In genomic region chr12:84449887-84450286, GRCm38 (mm10) we compare ENCODE assay signal across 8 mouse cellular contexts. TPM values are rescaled to one million over a fixed set of nuclear protein-coding genes. Genes with fewer than 3 reads are reported as not detected.
DNase-seq lines count a peak whose midpoint lies in the region; ATAC-seq and TF ChIP-seq lines count a peak whose summit lies in the region.

No protein-coding gene starts in this region.

- no peak for ATAC-seq in embryonic facial prominence, embryonic 12.5 days (ENCODE audit: insufficient number of reproducible peaks, insufficient read depth, low FRiP score, low TSS enrichment)
- no peak for ATAC-seq in intestine, embryonic 15.5 days
- no peak for ATAC-seq in midbrain, embryonic 11.5 days (ENCODE audit: low FRiP score)

- intact Hi-C loops in heart, adult 2 months (cut with DNase I) = loop anchor here (1.0 to 10.0 kb wide), 3 partner anchors 41 to 315 kb away; partner anchors contain the start of genes Bbof1 and Entpd5
- intact Hi-C loops in heart, postnatal 36 days (cut with DNase I) = loop anchor here (2.0 to 5.0 kb wide), 3 partner anchors 33 to 163 kb away; partner anchors contain the start of genes Coq6, Fam161b, Ptgr2 and Rnf113a2

- H3K4me3 ChIP-seq in heart, adult 2 months = peak overlapping the region; percentile 91
- H3K4me3 ChIP-seq in embryonic facial prominence, embryonic 12.5 days = peak overlapping the region; percentile 90; the same call in 1 of the 2 replicates
- H3K4me3 ChIP-seq in intestine, embryonic 15.5 days (replicated peaks) = peak overlapping the region; percentile 70
- H3K4me3 ChIP-seq in midbrain, embryonic 11.5 days (ENCODE audit: low read depth, low read length) = no peak overlapping the region

- H3K79me2 ChIP-seq in heart, adult 2 months (replicated peaks; ENCODE audit: control insufficient read depth, insufficient read depth, low read length) = peaks cover 8% of the 10 kb centered on the region

- H3K4me1 ChIP-seq in heart, adult 2 months (ENCODE audit: control insufficient read depth, insufficient read depth, low read length) = peaks cover 2% of the 10 kb centered on the region
- peaks cover 17% of the 10 kb centered on the region for H3K4me1 ChIP-seq in embryonic facial prominence, embryonic 12.5 days
- peaks cover 4% of the 10 kb centered on the region; the same call in 1 of the 2 replicates for H3K4me1 ChIP-seq in intestine, embryonic 15.5 days (replicated peaks)
- peaks cover 11% of the 10 kb centered on the region for H3K4me1 ChIP-seq in midbrain, embryonic 11.5 days (ENCODE audit: control insufficient read depth, insufficient read depth, low read length)

- TF ChIP-seq POLR2A in heart, adult 2 months (IDR thresholded peaks at IDR 0.05; ENCODE audit: insufficient read depth, low read depth, low read length) = no peak

- no peaks in the 10 kb centered on the region for H3K9me3 ChIP-seq in embryonic facial prominence, embryonic 12.5 days
- H3K9me3 ChIP-seq in intestine, embryonic 15.5 days = no peaks in the 10 kb centered on the region
- H3K9me3 ChIP-seq in midbrain, embryonic 11.5 days (ENCODE audit: control insufficient read depth, low read length) = no peaks in the 10 kb centered on the region

- no peaks in the 10 kb centered on the region for H3K27me3 ChIP-seq in heart, adult 2 months (ENCODE audit: control insufficient read depth, insufficient read depth, low read length)
- H3K27me3 ChIP-seq in embryonic facial prominence, embryonic 12.5 days = 0 out of 2 replicates have a peak, but pooled peaks cover 3% of the 10 kb centered on the region
- no peaks in the 10 kb centered on the region for H3K27me3 ChIP-seq in intestine, embryonic 15.5 days (replicated peaks)
- H3K27me3 ChIP-seq in midbrain, embryonic 11.5 days (ENCODE audit: control insufficient read depth, insufficient read depth, low read length) = no peaks in the 10 kb centered on the region

- H3K9ac ChIP-seq in heart, adult 2 months (ENCODE audit: low read depth, low read length) = no peak overlapping the region; the same call in 1 of the 2 replicates
- H3K9ac ChIP-seq in embryonic facial prominence, embryonic 12.5 days = peak overlapping the region; percentile 50; the same call in 1 of the 2 replicates
- H3K9ac ChIP-seq in intestine, embryonic 15.5 days = peak overlapping the region; percentile 66
- peak overlapping the region; percentile 55; the same call in 1 of the 2 replicates for H3K9ac ChIP-seq in midbrain, embryonic 11.5 days (ENCODE audit: low read length)

- peak overlapping the region; percentile 98 for H3K27ac ChIP-seq in heart, adult 2 months
- H3K27ac ChIP-seq in embryonic facial prominence, embryonic 12.5 days = no peak overlapping the region
- no peak overlapping the region; the same call in 1 of the 2 replicates for H3K27ac ChIP-seq in intestine, embryonic 15.5 days
- no peak overlapping the region for H3K27ac ChIP-seq in midbrain, embryonic 11.5 days (ENCODE audit: low read depth, low read length)

- no peak for DNase-seq in heart, adult 2 months
- DNase-seq in heart, postnatal 36 days = no peak
- DNase-seq in midbrain, embryonic 11.5 days (ENCODE audit: low spot score, missing footprints) = no peak
- DNase-seq in T-cell, adult 2 months (ENCODE audit: low spot score) = no peak
- DNase-seq in spleen, adult 18-20 months = no peak
- DNase-seq in adrenal gland, adult 2 months = no peak

- TF ChIP-seq CTCF in heart, adult 2 months (IDR thresholded peaks at IDR 0.05) = no peak

- no peaks in the 10 kb centered on the region for H3K36me3 ChIP-seq in heart, adult 2 months (ENCODE audit: control insufficient read depth, insufficient read depth, low read length)
- no peaks in the 10 kb centered on the region for H3K36me3 ChIP-seq in embryonic facial prominence, embryonic 12.5 days
- no peaks in the 10 kb centered on the region for H3K36me3 ChIP-seq in intestine, embryonic 15.5 days
- H3K36me3 ChIP-seq in midbrain, embryonic 11.5 days (ENCODE audit: control insufficient read depth, insufficient read depth, low read length) = no peaks in the 10 kb centered on the region

- 42% methylated on average over 10 of the region's 10 CpGs for WGBS in heart, adult 2 months
- WGBS in embryonic facial prominence, embryonic 12.5 days = 48% methylated on average over 10 of the region's 10 CpGs
- WGBS in intestine, embryonic 15.5 days = 45% methylated on average over 10 of the region's 10 CpGs
- 52% methylated on average over 10 of the region's 10 CpGs for WGBS in midbrain, embryonic 11.5 days

- peak overlapping the region; percentile 82 for H3K4me2 ChIP-seq in embryonic facial prominence, embryonic 12.5 days (replicated peaks)
- peak overlapping the region; percentile 90 for H3K4me2 ChIP-seq in intestine, embryonic 15.5 days (replicated peaks)
- H3K4me2 ChIP-seq in midbrain, embryonic 11.5 days = peak overlapping the region; percentile 83

- no peak for TF ChIP-seq EP300 in heart, adult 2 months (IDR thresholded peaks at IDR 0.05; ENCODE audit: insufficient read depth, low read depth, low read length)

RNA-seq across cellular contexts. Expression of gene Aldh6a1, which starts 0.9 kb away (rescaled TPM):
- 100 to 1,000 TPM; 189 to 236 TPM for total RNA-seq in heart, adult 2 months (2021)
- polyA plus RNA-seq in heart, adult 2 months (2012; rRNA removed) = 83.5 and 173 TPM in 2 replicates
- total RNA-seq in heart, postnatal 36 days (2021) = 100 to 1,000 TPM; 208 to 210 TPM
- polyA plus RNA-seq in embryonic facial prominence, embryonic 12.5 days (2016; fragmentation: Nextera tagmentation; extraction: Ambion mirVana) = 32.1 and 35.2 TPM in 2 replicates
- polyA plus RNA-seq in intestine, embryonic 15.5 days (2015; fragmentation: Nextera tagmentation; extraction: Ambion mirVana) = 29.0 and 31.8 TPM in 2 replicates
- polyA plus RNA-seq in midbrain, embryonic 11.5 days (2014; fragmentation: Nextera tagmentation; extraction: Ambion mirVana) = 25.5 and 26.9 TPM in 2 replicates
- 100 to 1,000 TPM; 211 to 272 TPM for total RNA-seq in adrenal gland, adult 2 months (2021)
- polyA plus RNA-seq in adrenal gland, adult 2 months (2012; rRNA removed) = 21.7 and 22.0 TPM in 2 replicates

RNA-seq across cellular contexts. Expression of gene Lin52, which starts 1.3 kb away (rescaled TPM):
- total RNA-seq in heart, adult 2 months (2021) = 10 to 100 TPM in 1 of 2 experiments, 1 to 10 TPM in 1; 7.8 to 12.4 TPM
- 16.5 and 30.6 TPM in 2 replicates for polyA plus RNA-seq in heart, adult 2 months (2012; rRNA removed)
- 10 to 100 TPM; 12.4 to 14.9 TPM for total RNA-seq in heart, postnatal 36 days (2021)
- 29.8 and 30.9 TPM in 2 replicates for polyA plus RNA-seq in embryonic facial prominence, embryonic 12.5 days (2016; fragmentation: Nextera tagmentation; extraction: Ambion mirVana)
- polyA plus RNA-seq in intestine, embryonic 15.5 days (2015; fragmentation: Nextera tagmentation; extraction: Ambion mirVana) = 15.2 and 16.9 TPM in 2 replicates
- 42.2 and 45.7 TPM in 2 replicates for polyA plus RNA-seq in midbrain, embryonic 11.5 days (2014; fragmentation: Nextera tagmentation; extraction: Ambion mirVana)
- 10 to 100 TPM; 16.2 to 19.7 TPM for total RNA-seq in adrenal gland, adult 2 months (2021)
- 5.0 and 6.9 TPM in 2 replicates for polyA plus RNA-seq in adrenal gland, adult 2 months (2012; rRNA removed)

RNA-seq across cellular contexts. Expression of gene Rnf113a2, which starts 32.9 kb away (rescaled TPM):
- 10 to 100 TPM in 1 of 2 experiments, 1 to 10 TPM in 1; 8.4 to 11.7 TPM for total RNA-seq in heart, adult 2 months (2021)
- polyA plus RNA-seq in heart, adult 2 months (2012; rRNA removed) = 3.7 and 6.6 TPM in 2 replicates
- 10 to 100 TPM; 11.7 to 12.1 TPM for total RNA-seq in heart, postnatal 36 days (2021)
- polyA plus RNA-seq in embryonic facial prominence, embryonic 12.5 days (2016; fragmentation: Nextera tagmentation; extraction: Ambion mirVana) = 29.4 and 31.2 TPM in 2 replicates
- polyA plus RNA-seq in intestine, embryonic 15.5 days (2015; fragmentation: Nextera tagmentation; extraction: Ambion mirVana) = 21.6 and 23.6 TPM in 2 replicates
- 28.0 and 30.8 TPM in 2 replicates for polyA plus RNA-seq in midbrain, embryonic 11.5 days (2014; fragmentation: Nextera tagmentation; extraction: Ambion mirVana)
- 10 to 100 TPM; 16.0 to 19.6 TPM for total RNA-seq in adrenal gland, adult 2 months (2021)
- 0.73 and 0.86 TPM in 2 replicates for polyA plus RNA-seq in adrenal gland, adult 2 months (2012; rRNA removed)

RNA-seq across cellular contexts. Expression of gene Bbof1, which starts 41.0 kb away (rescaled TPM):
- total RNA-seq in heart, adult 2 months (2021) = 1 to 10 TPM; 1.7 to 2.0 TPM
- 0.31 and 0.59 TPM in 2 replicates for polyA plus RNA-seq in heart, adult 2 months (2012; rRNA removed)
- 1 to 10 TPM; 1.2 TPM for total RNA-seq in heart, postnatal 36 days (2021)
- 1.5 and 2.3 TPM in 2 replicates for polyA plus RNA-seq in embryonic facial prominence, embryonic 12.5 days (2016; fragmentation: Nextera tagmentation; extraction: Ambion mirVana)
- 0.52 and 0.80 TPM in 2 replicates for polyA plus RNA-seq in intestine, embryonic 15.5 days (2015; fragmentation: Nextera tagmentation; extraction: Ambion mirVana)
- polyA plus RNA-seq in midbrain, embryonic 11.5 days (2014; fragmentation: Nextera tagmentation; extraction: Ambion mirVana) = 0.70 and 0.81 TPM in 2 replicates
- total RNA-seq in adrenal gland, adult 2 months (2021) = 1 to 10 TPM; 2.7 to 3.4 TPM
- polyA plus RNA-seq in adrenal gland, adult 2 months (2012; rRNA removed) = not detected in 2 replicates

RNA-seq across cellular contexts. Expression of gene Entpd5, which starts 41.1 kb away (rescaled TPM):
- total RNA-seq in heart, adult 2 months (2021) = 10 to 100 TPM; 64.9 to 68.9 TPM
- polyA plus RNA-seq in heart, adult 2 months (2012; rRNA removed) = 38.6 and 88.3 TPM in 2 replicates
- total RNA-seq in heart, postnatal 36 days (2021) = 10 to 100 TPM; 61.6 to 68.2 TPM
- polyA plus RNA-seq in embryonic facial prominence, embryonic 12.5 days (2016; fragmentation: Nextera tagmentation; extraction: Ambion mirVana) = 10.4 and 11.4 TPM in 2 replicates
- 37.1 and 39.5 TPM in 2 replicates for polyA plus RNA-seq in intestine, embryonic 15.5 days (2015; fragmentation: Nextera tagmentation; extraction: Ambion mirVana)
- polyA plus RNA-seq in midbrain, embryonic 11.5 days (2014; fragmentation: Nextera tagmentation; extraction: Ambion mirVana) = 8.8 and 9.3 TPM in 2 replicates
- 100 to 1,000 TPM; 124 to 126 TPM for total RNA-seq in adrenal gland, adult 2 months (2021)
- polyA plus RNA-seq in adrenal gland, adult 2 months (2012; rRNA removed) = 11.9 and 14.8 TPM in 2 replicates
